Mouse (Mus musculus): Measurements from ENCODE around the gene Jmjd1c. TPM values are rescaled to one million over a fixed set of nuclear protein-coding genes. Genes with fewer than 3 reads are reported as not detected.

Gene Jmjd1c
- total RNA-seq, 1 experiment from 2014 or later: 167 TPM

DNA sequence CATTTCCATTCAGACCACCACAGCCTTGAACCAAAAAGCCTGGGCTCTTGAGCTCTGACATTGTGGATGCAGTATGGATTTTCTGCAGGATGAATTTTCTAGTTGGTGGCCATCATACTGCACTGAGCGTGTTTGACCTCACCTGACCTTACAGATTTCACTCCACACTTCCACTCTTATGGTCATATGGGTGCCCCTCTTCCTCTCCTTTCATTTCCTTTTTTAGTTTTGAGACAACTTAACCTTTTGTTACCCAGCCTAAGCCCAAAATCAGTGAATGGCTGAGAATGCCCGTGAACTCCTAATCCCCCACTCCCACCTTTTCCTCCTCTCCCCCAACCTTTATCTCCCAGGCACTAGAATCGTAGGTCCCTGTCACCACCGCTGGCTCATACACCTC is 194.7 kb downstream of the Jmjd1c start:
- ATAC-seq (replicated peaks in 1 of 2; ENCODE audit: insufficient read depth in 1 of 2, low FRiP score in 2 of 2, low TSS enrichment in 1 of 2, low read depth in 1 of 2, poor library complexity in 2 of 2, severe bottlenecking in 2 of 2): peak in 1 of 2 experiments; percentile 53; a peak in 1 of 4 replicates

DNA sequence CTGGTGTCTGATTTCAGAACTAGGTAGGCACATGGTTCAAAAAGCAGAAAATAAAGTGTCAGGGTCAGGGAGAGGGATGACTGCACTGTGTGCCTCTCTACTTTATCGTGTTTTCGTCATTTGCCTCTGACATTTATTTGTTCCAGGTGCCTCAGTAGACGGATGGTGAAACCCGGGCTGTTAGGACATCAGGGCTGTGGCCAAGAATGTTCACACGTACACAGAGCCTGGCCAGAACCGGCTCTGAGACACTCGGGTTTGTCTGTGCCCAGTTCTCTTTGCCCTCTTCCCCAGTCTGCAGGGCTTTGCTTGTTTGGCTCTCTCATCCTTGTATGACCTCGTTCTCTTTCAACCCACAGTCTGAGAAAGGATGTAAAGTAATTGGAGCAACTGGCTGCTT is 195.2 kb downstream of the Jmjd1c start:
- peak in 1 of 2 experiments; percentile 17; a peak in 1 of 4 replicates for ATAC-seq (replicated peaks in 1 of 2; ENCODE audit: insufficient read depth in 1 of 2, low FRiP score in 2 of 2, low TSS enrichment in 1 of 2, low read depth in 1 of 2, poor library complexity in 2 of 2, severe bottlenecking in 2 of 2)

DNA sequence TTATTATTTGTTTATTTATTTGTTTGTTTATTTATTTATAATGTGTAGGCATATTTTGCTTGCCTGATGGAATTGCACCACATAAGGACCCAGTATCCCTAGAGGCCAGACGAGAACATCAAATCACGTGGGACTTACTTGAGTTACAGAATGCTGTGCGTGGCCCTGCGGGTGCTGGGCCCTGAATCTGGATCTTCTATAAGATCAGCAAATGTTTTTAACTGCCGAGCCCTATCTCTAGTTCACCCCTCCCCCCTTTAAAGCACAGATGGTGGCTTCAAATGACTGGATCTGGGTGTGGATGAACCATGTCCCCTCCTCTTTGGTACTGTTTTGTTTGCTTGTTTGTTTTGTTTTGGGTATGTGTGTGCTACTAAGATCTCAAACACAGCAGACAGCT is 199.4 kb downstream of the Jmjd1c start:
- ATAC-seq (replicated peaks in 1 of 2; ENCODE audit: insufficient read depth in 1 of 2, low FRiP score in 2 of 2, low TSS enrichment in 1 of 2, low read depth in 1 of 2, poor library complexity in 2 of 2, severe bottlenecking in 2 of 2): no peak

DNA sequence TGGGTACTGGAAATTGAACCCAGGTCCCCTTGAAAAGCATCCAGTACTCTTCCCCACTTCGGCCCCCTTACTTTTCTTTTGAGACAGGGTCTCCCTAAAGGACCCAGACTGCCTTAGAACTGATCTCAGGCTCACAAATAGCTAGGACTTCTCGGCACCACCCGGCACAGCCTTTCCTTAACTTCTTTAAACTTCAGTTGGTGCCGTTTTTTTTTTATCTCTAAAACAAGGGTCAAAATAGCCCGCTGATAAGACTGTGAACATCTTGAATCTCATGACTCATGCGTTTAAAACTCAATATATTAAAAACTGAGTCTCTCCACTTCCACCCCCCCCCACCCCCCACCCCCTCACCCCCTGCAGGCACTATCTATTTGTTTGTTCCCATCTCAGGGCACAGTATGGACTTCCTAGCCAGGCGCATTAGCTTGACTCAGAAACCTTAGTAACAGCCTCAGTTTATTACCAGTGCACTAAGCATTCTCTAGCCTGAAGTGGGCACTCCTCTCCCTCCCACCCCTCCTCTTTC is 200.1 kb downstream of the Jmjd1c start:
- no peak for ATAC-seq (replicated peaks in 1 of 2; ENCODE audit: insufficient read depth in 1 of 2, low FRiP score in 2 of 2, low TSS enrichment in 1 of 2, low read depth in 1 of 2, poor library complexity in 2 of 2, severe bottlenecking in 2 of 2)

DNA sequence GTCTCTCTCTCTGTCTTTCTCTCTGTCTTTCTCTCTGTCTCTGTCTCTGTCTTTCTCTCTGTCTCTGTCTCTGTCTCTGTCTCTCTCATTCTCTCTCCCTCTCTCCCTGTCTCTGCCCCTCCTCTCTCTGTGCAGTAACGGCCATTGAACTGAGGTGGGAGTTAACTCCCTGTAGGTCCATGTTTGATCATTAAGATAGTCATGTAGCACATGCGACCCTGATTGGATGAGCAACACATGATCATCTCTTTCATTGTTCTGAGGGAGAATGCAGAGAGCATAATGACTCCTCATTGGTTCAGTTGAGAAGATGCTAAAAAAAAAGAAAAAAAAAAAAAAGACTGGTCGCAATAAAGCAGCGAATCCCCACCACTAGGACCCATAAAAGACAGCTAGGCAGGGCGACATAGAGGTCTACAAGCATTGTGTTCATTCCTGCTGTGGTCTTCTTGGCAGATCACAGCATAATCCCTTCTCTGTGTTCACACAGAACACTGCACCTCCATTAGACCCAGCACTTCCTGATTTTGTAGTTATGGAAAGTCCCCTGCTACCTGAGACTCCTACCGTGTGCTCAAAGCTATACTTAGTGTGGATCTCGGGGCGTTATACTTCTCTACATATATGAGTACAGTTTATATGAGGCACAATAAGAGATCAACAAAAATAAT is 200.7 kb downstream of the Jmjd1c start:
- ATAC-seq (replicated peaks in 1 of 2; ENCODE audit: insufficient read depth in 1 of 2, low FRiP score in 2 of 2, low TSS enrichment in 1 of 2, low read depth in 1 of 2, poor library complexity in 2 of 2, severe bottlenecking in 2 of 2): peak; percentile 62 to 67

DNA sequence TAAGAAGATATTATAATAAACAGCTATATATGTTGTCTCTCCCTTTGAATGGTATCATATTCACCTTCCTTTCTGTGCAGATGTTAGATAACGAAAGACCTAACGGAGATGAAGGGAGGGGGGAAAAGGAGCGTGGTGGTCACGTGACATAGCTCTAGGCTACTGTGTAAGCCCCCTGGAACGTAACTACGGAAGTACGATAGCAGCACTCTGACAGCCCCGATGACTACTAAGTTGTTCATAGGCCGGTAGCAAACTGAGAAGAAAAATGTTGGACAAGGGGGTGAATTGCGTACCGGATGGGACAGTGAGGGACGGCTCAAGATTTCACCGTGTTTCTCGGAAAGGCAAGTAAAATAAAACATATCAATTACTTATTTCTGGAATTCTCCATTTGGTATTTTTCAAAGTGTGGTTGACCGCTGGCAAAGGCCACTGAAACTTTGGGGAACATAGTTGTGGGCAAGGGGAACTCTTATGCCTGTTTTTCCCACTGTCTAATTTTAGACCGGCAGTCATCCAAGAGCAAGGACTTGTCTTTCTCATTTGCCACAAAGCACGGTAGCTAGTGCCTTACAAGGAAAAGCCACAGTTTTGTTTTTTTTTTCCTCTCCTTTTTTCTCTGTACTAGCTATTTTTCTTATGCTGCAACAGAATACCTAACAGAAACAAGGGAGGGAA is 201.4 kb downstream of the Jmjd1c start:
- peak in 1 of 2 experiments; percentile 18; a peak in 1 of 4 replicates for ATAC-seq (replicated peaks in 1 of 2; ENCODE audit: insufficient read depth in 1 of 2, low FRiP score in 2 of 2, low TSS enrichment in 1 of 2, low read depth in 1 of 2, poor library complexity in 2 of 2, severe bottlenecking in 2 of 2)

DNA sequence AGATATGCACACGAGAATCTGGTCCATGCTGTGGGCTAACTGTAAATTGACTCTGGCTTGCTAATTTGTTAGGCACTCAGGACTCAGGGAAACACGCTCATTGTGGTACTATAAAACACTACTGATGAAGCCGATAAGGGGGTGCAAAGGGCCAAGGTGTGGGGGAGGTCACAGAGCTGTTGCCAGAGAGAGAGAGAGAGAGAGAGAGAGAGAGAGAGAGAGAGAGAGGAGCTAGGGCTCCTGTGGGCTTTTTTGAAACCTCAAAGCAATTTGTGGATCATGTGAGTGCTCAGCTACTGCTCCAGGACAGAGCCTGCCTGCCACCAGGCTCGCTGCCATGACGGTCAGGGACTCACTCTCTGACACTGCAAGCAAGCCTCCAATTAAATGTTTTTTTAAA is 202.9 kb downstream of the Jmjd1c start:
- ATAC-seq (replicated peaks in 1 of 2; ENCODE audit: insufficient read depth in 1 of 2, low FRiP score in 2 of 2, low TSS enrichment in 1 of 2, low read depth in 1 of 2, poor library complexity in 2 of 2, severe bottlenecking in 2 of 2): no peak

DNA sequence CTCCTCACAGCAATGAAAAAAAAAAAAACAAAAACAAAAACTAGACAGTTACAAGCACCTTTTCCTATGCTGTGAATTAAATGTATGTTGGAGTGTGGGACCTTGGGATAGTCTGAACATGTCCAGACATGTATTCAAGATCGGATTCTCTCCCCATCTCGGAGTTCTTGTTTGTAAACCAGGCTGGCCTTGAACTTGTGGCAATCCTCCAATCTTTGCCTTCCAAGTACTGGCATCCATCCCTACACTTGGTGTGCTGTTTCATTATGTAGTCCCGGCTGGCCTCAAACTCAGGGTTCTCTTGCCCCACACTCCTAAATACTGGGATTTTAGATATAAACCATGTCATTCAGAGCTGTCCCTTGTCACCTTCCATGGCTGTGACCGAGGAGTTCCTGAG is 203.4 kb downstream of the Jmjd1c start:
- ATAC-seq (replicated peaks in 1 of 2; ENCODE audit: insufficient read depth in 1 of 2, low FRiP score in 2 of 2, low TSS enrichment in 1 of 2, low read depth in 1 of 2, poor library complexity in 2 of 2, severe bottlenecking in 2 of 2): no peak

DNA sequence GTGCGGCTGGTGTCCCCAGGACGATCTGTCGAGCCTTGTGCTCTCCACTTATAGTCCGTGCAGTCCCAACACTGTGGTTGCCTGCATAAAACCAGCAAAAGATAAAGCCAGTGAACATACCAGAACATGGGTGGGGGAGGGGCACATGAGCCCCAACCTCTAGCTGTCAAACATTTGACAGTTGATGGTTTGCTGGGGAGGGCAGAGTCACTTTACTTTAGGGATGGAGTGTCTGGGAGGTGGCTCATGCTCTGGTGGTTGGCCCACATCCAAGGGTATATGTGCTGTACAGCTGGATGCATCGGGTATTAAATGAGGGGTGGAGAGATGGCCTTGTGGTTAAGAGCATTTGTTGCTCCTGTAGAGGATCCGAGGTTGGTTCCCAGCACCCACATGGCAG is 205.1 kb downstream of the Jmjd1c start:
- no peak for ATAC-seq (replicated peaks in 1 of 2; ENCODE audit: insufficient read depth in 1 of 2, low FRiP score in 2 of 2, low TSS enrichment in 1 of 2, low read depth in 1 of 2, poor library complexity in 2 of 2, severe bottlenecking in 2 of 2)

DNA sequence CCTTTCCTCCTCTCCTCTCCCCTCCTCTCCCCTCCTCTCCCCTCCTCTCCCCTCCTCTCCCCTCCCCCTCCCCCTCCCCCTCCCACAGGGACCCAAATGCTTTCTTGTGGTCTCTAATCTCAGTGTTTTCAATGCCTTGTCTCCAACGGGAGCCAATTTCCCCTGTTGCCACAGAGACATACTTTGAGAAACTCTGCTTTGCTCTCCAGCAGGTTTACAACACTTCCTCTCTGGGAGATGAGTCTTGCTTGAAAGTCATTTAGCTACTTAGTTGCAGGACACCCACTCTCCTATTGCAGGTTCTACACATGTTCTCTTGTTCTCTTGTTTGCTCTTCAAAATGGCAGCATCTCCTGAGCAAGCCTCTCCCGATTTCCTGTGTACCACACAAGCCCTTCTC is 206.4 kb downstream of the Jmjd1c start:
- peak in 1 of 2 experiments; percentile 25; a peak in 1 of 4 replicates for ATAC-seq (replicated peaks in 1 of 2; ENCODE audit: insufficient read depth in 1 of 2, low FRiP score in 2 of 2, low TSS enrichment in 1 of 2, low read depth in 1 of 2, poor library complexity in 2 of 2, severe bottlenecking in 2 of 2)

Other genes with a start within 250 kb of the Jmjd1c start
- gene Reep3, start 820 bp downstream of the Jmjd1c start, total RNA-seq (2017): 19.4 and 20.2 TPM in 2 replicates
- gene Nrbf2, start 189.2 kb downstream of the Jmjd1c start, total RNA-seq (2017): 20.3 and 21.3 TPM in 2 replicates

Data from hematopoietic stem cell, adult 5-6 weeks (primary cell).